Comparison of ENCODE assay signal across 8 mouse cellular contexts in the genomic region with DNA sequence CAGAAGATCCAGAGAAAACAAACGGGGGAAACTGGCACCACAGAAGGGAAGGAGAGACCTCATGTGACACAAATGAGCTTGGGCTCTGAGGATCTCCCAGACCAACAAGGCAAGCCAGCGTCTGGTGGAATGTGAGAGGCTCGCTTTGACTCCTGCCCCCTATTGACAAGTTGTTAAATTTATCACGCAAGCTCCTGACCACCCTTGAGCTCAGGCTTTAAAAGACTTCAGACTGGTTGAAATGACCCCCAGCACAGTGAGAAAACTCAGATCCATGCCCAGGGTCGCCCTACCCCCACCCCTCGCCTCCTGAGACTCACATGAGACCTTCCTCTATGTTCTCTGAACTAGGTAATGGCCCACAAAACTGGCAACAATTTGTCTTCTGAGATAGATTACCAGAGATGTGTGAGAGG. TPM values are rescaled to one million over a fixed set of nuclear protein-coding genes. Genes with fewer than 3 reads are reported as not detected.
DNase-seq lines count a peak whose midpoint lies in the region; ATAC-seq and TF ChIP-seq lines count a peak whose summit lies in the region.

A gene (plus strand): TSS at position 242 of the 416 bp plus-strand sequence.

- H3K36me3 ChIP-seq in liver, adult 2 months (ENCODE audit: control insufficient read depth, insufficient read depth, low read length): no peaks in the 10 kb centered on the region
- H3K36me3 ChIP-seq in forebrain, embryonic 14.5 days (ENCODE audit: control insufficient read depth, insufficient read depth, low read length): peaks cover 26% of the 10 kb centered on the region
- H3K36me3 ChIP-seq in midbrain, embryonic 12.5 days: peaks cover 27% of the 10 kb centered on the region

- H3K4me1 ChIP-seq in liver, adult 2 months (ENCODE audit: control insufficient read depth, insufficient read depth, low read length): peaks cover 11% of the 10 kb centered on the region
- peaks cover 9% of the 10 kb centered on the region; the same call in 1 of the 2 replicates for H3K4me1 ChIP-seq in forebrain, embryonic 14.5 days (ENCODE audit: control insufficient read depth, insufficient read depth, low read length)
- H3K4me1 ChIP-seq in midbrain, embryonic 12.5 days: peaks cover 15% of the 10 kb centered on the region

- DNase-seq in liver, adult 2 months (ENCODE audit: extremely low read depth, low read depth, low spot score): peak; percentile 29
- no peak for DNase-seq in liver
- DNase-seq in brain, adult 2 months (ENCODE audit: low read depth, low spot score): peak; percentile 93
- DNase-seq in forebrain, embryonic 14.5 days (ENCODE audit: low spot score): peak; percentile 64
- DNase-seq in left cerebral cortex, postnatal 10 days (ENCODE audit: extremely low spot score in 1 of 2, low spot score in 2 of 2): peak in 1 of 2 experiments; percentile 40

- peak; percentile 43 for ATAC-seq in forebrain, embryonic 14.5 days
- ATAC-seq in midbrain, embryonic 12.5 days (ENCODE audit: low FRiP score, low read depth): peak; percentile 63
- ATAC-seq in frontal cortex, adult (ENCODE audit: low TSS enrichment): no peak
- no peak for ATAC-seq in activated CD4-positive, CD25-positive, alpha-beta regulatory T cell, adult 4 months

- H3K4me3 ChIP-seq in liver, adult 2 months (ENCODE audit: insufficient read depth, low read depth, low read length): peak within 1 kb of the TSS; percentile 55
- H3K4me3 ChIP-seq in forebrain, embryonic 14.5 days (ENCODE audit: low read depth, low read length): peak within 1 kb of the TSS; percentile 40
- H3K4me3 ChIP-seq in midbrain, embryonic 12.5 days: peak within 1 kb of the TSS; percentile 54

- WGBS in liver, adult 2 months: 8% methylated on average over 6 of the region's 6 CpGs
- under 1% methylated on average over 6 of the region's 6 CpGs for WGBS in forebrain, embryonic 14.5 days
- WGBS in midbrain, embryonic 12.5 days: 3% methylated on average over 6 of the region's 6 CpGs

- no peaks in the 10 kb centered on the region for H3K9me3 ChIP-seq in forebrain, embryonic 14.5 days (replicated peaks; ENCODE audit: control insufficient read depth, low read length)
- no peaks in the 10 kb centered on the region for H3K9me3 ChIP-seq in midbrain, embryonic 12.5 days

- no peak for TF ChIP-seq POLR2A in liver, adult 2 months (IDR thresholded peaks at IDR 0.05; ENCODE audit: extremely low read depth, insufficient read depth, low read length)

- intact Hi-C loops in left cerebral cortex, postnatal 10 days (cut with DNase I): loop anchor here (5.0 kb wide), 1 partner anchor 42 kb away; a partner anchor contains a TSS

- peak; percentile 52 for TF ChIP-seq CTCF in liver, adult 2 months (IDR thresholded peaks at IDR 0.05; ENCODE audit: low read depth, low read length)

- 0 out of 2 replicates have a peak within 1 kb of the TSS, but pooled peaks have one; percentile 16 for H3K27ac ChIP-seq in liver, adult 2 months (replicated peaks; ENCODE audit: insufficient read depth, low read depth, low read length)
- H3K27ac ChIP-seq in forebrain, embryonic 14.5 days (ENCODE audit: low read depth, low read length): peak within 1 kb of the TSS; percentile 81
- peak within 1 kb of the TSS; percentile 85 for H3K27ac ChIP-seq in midbrain, embryonic 12.5 days (replicated peaks)

- peak within 1 kb of the TSS; percentile 50; the same call in 1 of the 2 replicates for H3K9ac ChIP-seq in liver, adult 2 months (ENCODE audit: low read depth, low read length)
- peak within 1 kb of the TSS; percentile 67 for H3K9ac ChIP-seq in forebrain, embryonic 14.5 days (ENCODE audit: low read length)
- peak within 1 kb of the TSS; percentile 68 for H3K9ac ChIP-seq in midbrain, embryonic 12.5 days (replicated peaks)

- H3K4me2 ChIP-seq in forebrain, embryonic 14.5 days (ENCODE audit: low read length): peak within 1 kb of the TSS; percentile 54
- H3K4me2 ChIP-seq in midbrain, embryonic 12.5 days (replicated peaks): peak within 1 kb of the TSS; percentile 63

- H3K79me2 ChIP-seq in liver, adult 2 months (ENCODE audit: control insufficient read depth, insufficient read depth, low read length): no peaks in the 10 kb centered on the region

- H3K27me3 ChIP-seq in liver, adult 2 months (ENCODE audit: control insufficient read depth, insufficient read depth, low read length): no peaks in the 10 kb centered on the region
- no peaks in the 10 kb centered on the region for H3K27me3 ChIP-seq in forebrain, embryonic 14.5 days (replicated peaks; ENCODE audit: control insufficient read depth, insufficient read depth, low read length)
- no peaks in the 10 kb centered on the region for H3K27me3 ChIP-seq in midbrain, embryonic 12.5 days

RNA-seq across cellular contexts. Expression of the gene that starts here (rescaled TPM):
- total RNA-seq in liver, adult 2 months (2014; rRNA removed): 0.09 and 0.27 TPM in 2 replicates
- 0.14 and 0.29 TPM in 2 replicates for polyA plus RNA-seq in liver, adult 2 months (2012; rRNA removed)
- polyA plus RNA-seq in forebrain, embryonic 14.5 days (2014; fragmentation: Nextera tagmentation; extraction: Ambion mirVana): 20.3 and 21.5 TPM in 2 replicates
- total RNA-seq in left cerebral cortex, postnatal 10 days (2021): 10 to 100 TPM; 40.0 to 45.1 TPM
- 14.2 and 15.8 TPM in 2 replicates for polyA plus RNA-seq in midbrain, embryonic 12.5 days (2016; fragmentation: Nextera tagmentation; extraction: Ambion mirVana)
- 1 to 10 TPM; 1.6 to 1.7 TPM for polyA plus RNA-seq in activated CD4-positive, CD25-positive, alpha-beta regulatory T cell, adult 4 months (2017; shearing (Covaris generic))

Comparison
In these comparisons a context has a peak if more than half of its experiments do, and no peak if none do; other contexts are left out.
1. RNA of the gene that starts here (total RNA-seq): 40.0 to 45.1 TPM in left cerebral cortex, postnatal 10 days; 0.09 to 0.27 TPM in liver, adult 2 months; every median in the first group is over 10 times any median in the second.
2. Peak in DNase-seq, H3K4me3 ChIP-seq, H3K27ac ChIP-seq and H3K9ac ChIP-seq in liver, adult 2 months; RNA of the gene not detected or under 1 TPM.
3. H3K27ac ChIP-seq: peak in every context shown above with its lines; median percentile 85 in midbrain, embryonic 12.5 days; 81 in forebrain, embryonic 14.5 days; 16 in liver, adult 2 months.
4. ATAC-seq: peak in forebrain, embryonic 14.5 days (single experiment) and midbrain, embryonic 12.5 days (single experiment); none in frontal cortex, adult (single experiment) and activated CD4-positive, CD25-positive, alpha-beta regulatory T cell, adult 4 months (single experiment).
5. Peak in every context shown above with its lines, with median percentiles within 50 percentile points of each other: H3K4me3 ChIP-seq and H3K9ac ChIP-seq.